Mouse (Mus musculus) forebrain, embryonic 10.5 days (tissue): ENCODE data around the gene Txnip. TPM values are rescaled to one million over a fixed set of nuclear protein-coding genes. Genes with fewer than 3 reads are reported as not detected.
A peak's percentile ranks its signal among the peaks of the same experiment; 100 is the strongest.

Experiments
- DNase-seq: peaks from one replicate; pipeline ENCODE4 v3.0.0-alpha.2; 2017; ENCODE audit warnings: low spot score; ENCODE audit errors: extremely low spot score
- H3K27ac ChIP-seq: fragments of 300-500 bp; sonication (generic); 2 replicates; pipeline ENCODE4 v1.5.1; 2016; ENCODE audit warnings: mild to moderate bottlenecking
- H3K27me3 ChIP-seq: fragments of 300-500 bp; sonication (generic); 2 replicates; pipeline ENCODE4 v1.6.1; 2016; ENCODE audit warnings: mild to moderate bottlenecking; ENCODE audit not compliant: poor library complexity, severe bottlenecking
- H3K36me3 ChIP-seq: fragments of 300-500 bp; sonication (generic); replicated peaks from 2 replicates; pipeline ENCODE4 v1.6.1; 2016; ENCODE audit warnings: mild to moderate bottlenecking, moderate library complexity
- H3K4me1 ChIP-seq: fragments of 300-500 bp; sonication (generic); 2 replicates; pipeline ENCODE4 v1.6.1; 2016
- H3K4me3 ChIP-seq: fragments of 300-500 bp; sonication (generic); 2 replicates; pipeline ENCODE4 v1.5.1; 2016; ENCODE audit warnings: mild to moderate bottlenecking, moderate library complexity
- H3K9me3 ChIP-seq: fragments of 300-500 bp; sonication (generic); 2 replicates; pipeline ENCODE4 v1.6.1; 2016; ENCODE audit warnings: mild to moderate bottlenecking, moderate library complexity
- WGBS: fragments of 180-500 bp; shearing (Covaris S2); methylation state at CpG from one replicate; pipeline ENCODE4 v1.1.7; 2016; 5-methylcytosine and 5-hydroxymethylcytosine counted together
- polyA plus RNA-seq: library from polyadenylated mRNA; unstranded; fragments of >200 nt; fragmentation: Nextera tagmentation; extraction: Ambion mirVana; gene quantifications from 2 replicates; pipeline ENCODE4 v1.2.1, GENCODE M21; 2016

Gene Txnip
- polyA plus RNA-seq, 1 experiment from 2014 or later: 26.8 TPM

DNA sequence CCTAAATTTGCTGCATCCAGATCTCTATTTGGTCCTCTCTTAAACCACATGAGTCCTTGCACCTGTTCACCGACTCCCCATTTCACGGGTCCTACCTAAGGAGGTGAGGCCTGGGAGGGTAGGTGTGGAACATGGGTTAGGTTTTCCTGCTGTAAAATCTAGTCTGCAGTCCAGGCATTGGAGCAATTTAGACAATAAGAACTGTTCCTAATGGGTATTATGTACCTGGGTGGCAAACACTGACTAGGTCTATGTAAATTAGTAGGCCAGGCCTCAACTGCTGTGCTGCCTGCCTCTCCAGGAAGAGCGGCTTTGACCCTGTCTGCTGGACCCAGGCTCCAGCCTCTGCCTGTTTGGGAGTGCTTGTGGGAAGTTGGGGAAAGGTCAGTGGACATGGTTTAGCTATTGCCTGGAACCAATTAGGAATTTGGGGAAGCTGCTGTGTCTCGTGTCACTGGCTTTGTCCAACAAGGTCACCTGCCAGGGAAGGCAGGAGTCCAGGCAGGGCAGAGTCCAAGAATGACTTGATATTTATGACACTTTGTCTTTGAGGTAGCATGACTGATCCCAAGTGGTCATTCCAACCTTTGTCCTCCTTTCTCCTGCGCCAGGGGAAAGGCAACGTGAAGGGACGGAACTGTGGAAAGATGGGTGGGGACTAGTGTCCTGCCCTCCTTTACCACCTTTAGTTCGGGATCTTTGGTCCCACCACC lies 17.7 kb downstream of the Txnip start:
- 0 out of 2 replicates have a peak overlapping the region, but pooled peaks have one; percentile 11 for H3K27ac ChIP-seq

DNA sequence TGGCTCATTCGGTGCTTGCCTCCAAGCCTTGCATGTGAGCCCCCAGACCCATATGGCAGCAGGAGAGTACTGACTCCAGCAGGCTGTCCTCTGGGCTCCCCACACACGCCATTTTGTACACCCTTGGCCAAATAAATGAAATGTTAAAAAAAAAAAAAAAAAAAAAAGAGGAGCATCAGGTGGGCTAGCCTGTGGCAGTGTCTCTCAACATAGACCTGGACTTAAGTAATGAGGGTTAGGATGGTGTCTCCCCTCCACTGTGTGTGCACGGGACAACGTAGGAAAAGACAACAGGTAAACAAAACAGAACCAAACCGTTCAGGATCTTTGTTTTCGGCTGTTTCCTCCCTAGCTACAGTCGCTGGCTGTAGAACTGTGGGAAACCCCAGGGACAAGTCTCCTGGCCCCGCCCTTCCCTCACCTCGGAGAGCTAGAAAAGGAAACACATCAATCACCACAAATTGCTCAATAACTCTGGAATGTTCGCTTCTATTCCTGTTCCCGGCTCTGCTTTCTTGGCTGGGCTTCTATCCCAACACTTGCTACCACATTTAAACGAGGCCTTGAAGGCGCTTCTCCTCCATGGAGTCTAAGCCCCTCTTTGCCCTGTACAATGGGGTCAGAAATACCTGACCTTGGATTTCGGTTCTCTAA lies 18.4 kb downstream of the Txnip start:
- H3K36me3 ChIP-seq: no peaks in the 10 kb centered on the region
- H3K27ac ChIP-seq: peak overlapping the region; percentile 81
- WGBS: 81% methylated on average over 14 of the region's 14 CpGs
- peaks cover 47% of the 10 kb centered on the region for H3K4me1 ChIP-seq
- no peaks in the 10 kb centered on the region for H3K9me3 ChIP-seq
- H3K4me3 ChIP-seq: peak overlapping the region; percentile 33
- peaks cover 6% of the 10 kb centered on the region for H3K27me3 ChIP-seq
- DNase-seq: no peak

More for the DNA sequence above, 17.7 kb downstream of the Txnip start:
- Histone ChIP-seq H3K27me3 (no peaks in the 10 kb centered on the region; the same call in 1 of the 2 replicates), H3K9me3 (no peaks in the 10 kb centered on the region), H3K4me1 (peaks cover 40% of the 10 kb centered on the region), H3K4me3 (no peak overlapping the region), H3K36me3 (no peaks in the 10 kb centered on the region)
- no peak for DNase-seq
- WGBS: 90% methylated on average over 8 of the region's 8 CpGs

DNA sequence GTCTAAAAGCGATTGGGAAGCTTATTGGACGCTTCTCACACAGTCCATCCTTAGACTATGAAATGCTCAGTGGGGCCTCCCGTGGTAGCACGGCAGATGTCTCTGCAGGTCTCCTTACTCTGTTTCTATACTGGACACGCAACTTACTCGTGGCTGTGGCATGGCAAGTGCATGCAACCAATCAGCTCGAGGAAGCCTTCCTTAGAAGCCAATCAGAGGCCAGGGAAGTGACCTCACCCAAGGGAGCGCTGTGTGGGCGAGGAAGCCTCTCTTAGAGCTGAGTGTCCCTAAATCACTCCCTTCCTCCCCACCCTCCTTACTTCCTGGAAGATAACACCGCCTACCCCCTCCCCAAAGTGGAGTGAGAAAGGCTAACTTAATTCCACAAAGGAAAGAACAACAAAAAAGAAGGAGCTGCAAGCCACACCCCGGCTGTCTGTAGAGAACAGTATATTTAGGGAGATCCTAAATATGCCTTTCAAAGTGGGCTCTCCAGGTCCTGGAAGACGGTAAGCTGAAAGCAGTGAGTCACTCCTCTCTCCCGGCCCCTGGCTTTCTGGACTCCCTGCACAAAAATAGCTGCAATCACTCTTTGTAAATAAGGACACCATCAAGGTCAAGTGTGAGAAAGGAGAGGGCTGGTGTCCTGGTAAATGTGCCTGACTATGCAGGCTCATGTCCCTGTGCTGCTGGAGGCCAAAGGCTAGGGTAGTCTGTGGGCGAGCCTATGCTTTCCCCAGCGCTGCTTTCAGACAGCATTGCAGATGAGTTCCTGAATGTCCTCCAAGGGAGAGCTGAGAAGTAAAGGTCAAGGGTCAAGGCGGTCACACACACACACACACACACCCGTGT lies 19.2 kb downstream of the Txnip start, which contains the start of gene Gm16253:
Gm16253 (plus strand) TSS at position 295 of the 852 bp plus-strand sequence.
- peak within 1 kb of the TSS; percentile 33 for H3K4me3 ChIP-seq
- H3K9me3 ChIP-seq: no peaks in the 10 kb centered on the region
- no peaks in the 10 kb centered on the region for H3K36me3 ChIP-seq
- peak; percentile 78 for DNase-seq
- H3K27ac ChIP-seq: peak within 1 kb of the TSS; percentile 81
- 47% methylated on average over 17 of the region's 17 CpGs for WGBS
- peaks cover 13% of the 10 kb centered on the region for H3K27me3 ChIP-seq
- peaks cover 48% of the 10 kb centered on the region for H3K4me1 ChIP-seq

DNA sequence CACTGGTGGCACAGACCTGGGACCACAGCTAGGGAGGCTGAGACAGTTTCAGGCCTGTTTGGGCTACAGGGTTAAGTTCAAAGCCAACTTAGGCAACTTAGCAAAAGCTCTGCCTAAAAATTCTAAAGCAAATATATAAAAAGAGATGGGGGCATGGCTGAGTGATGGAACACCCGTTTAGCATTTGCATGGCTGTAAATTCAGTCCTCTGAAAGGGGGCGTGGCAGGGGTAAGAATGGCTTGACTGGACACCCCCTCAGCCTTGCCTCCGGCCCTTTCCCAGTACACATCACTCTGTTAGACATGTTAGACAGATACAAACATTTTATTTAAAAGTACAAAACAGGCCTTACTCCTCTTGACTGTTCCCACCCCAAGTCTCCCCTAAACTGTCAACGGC lies 19.8 kb downstream of the Txnip start:
- H3K4me3 ChIP-seq: no peak overlapping the region
- no peaks in the 10 kb centered on the region for H3K9me3 ChIP-seq
- H3K27ac ChIP-seq: peak overlapping the region; percentile 81
- whole genome bisulfite sequencing: 89% methylated on average over 4 of the region's 4 CpGs
- DNase-seq: no peak
- H3K36me3 ChIP-seq: no peaks in the 10 kb centered on the region
- H3K27me3 ChIP-seq: peaks cover 17% of the 10 kb centered on the region
- peaks cover 48% of the 10 kb centered on the region for H3K4me1 ChIP-seq

DNA sequence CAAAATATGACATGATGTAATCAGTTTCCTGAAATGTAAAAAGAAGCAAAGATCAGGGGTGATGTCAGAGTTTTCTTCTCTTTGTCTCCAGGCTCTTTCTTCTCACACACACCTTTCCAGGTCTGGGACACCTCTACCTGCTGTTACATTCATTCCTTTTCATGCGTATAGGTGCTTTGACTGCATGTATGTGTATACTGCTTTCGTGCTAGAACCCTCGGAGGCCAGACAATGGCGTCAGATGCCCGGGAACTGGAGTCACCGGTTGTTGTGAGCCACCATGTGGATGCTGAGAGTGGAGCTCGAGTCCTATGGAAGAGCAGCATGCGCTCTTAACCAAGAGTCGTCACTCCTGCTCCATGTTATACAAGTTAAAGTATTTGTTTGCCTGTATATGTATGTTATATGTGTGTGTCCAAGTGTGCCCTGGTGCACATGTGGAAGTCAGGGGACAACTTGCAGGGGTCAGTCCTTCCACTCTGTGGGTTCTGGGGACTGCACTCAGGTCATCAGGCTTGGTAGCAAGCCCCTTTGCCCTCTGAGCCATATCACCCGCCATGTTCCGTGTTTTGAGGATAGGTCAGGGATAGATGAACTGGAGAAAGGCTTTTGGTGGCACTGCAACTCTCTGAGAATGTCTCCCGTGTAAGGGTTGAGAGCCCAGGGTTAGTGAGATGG lies 20.9 kb downstream of the Txnip start:
- WGBS: 80% methylated on average over 12 of the region's 12 CpGs
- Histone ChIP-seq H3K4me1 (peaks cover 48% of the 10 kb centered on the region), H3K36me3 (no peaks in the 10 kb centered on the region), H3K27me3 (peaks cover 17% of the 10 kb centered on the region), H3K27ac (no peak overlapping the region), H3K9me3 (no peaks in the 10 kb centered on the region), H3K4me3 (no peak overlapping the region)
- no peak for DNase-seq

DNA sequence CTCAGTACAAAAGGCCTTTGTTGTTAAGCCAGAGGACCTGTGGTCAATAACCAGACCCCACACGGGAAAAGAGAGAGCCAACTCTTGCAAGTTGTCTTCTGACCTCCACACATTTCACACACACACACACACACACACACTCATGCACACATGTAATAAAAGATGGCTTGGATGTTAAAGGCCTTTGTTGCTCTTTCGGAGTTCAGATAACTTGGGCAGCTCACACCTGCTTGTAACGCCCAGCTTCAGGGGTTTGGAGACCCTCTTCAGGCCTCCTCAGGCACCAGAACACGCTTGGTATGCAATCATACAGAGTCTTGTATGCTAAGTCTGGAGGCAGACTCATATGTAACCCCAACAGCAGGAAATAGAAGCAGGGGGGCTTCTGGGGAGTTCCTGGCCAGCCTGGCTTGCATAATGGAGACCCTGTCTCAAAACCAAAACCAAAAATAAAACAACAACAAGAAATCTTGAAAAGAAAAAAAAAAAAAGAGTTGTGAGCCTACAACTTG lies 21.5 kb downstream of the Txnip start:
- H3K4me1 ChIP-seq: peaks cover 43% of the 10 kb centered on the region
- H3K36me3 ChIP-seq: no peaks in the 10 kb centered on the region
- WGBS: 78% methylated on average over 4 of the region's 4 CpGs
- H3K27me3 ChIP-seq: peaks cover 17% of the 10 kb centered on the region
- DNase-seq: no peak
- no peak overlapping the region for H3K27ac ChIP-seq
- H3K9me3 ChIP-seq: no peaks in the 10 kb centered on the region
- no peak overlapping the region for H3K4me3 ChIP-seq

DNA sequence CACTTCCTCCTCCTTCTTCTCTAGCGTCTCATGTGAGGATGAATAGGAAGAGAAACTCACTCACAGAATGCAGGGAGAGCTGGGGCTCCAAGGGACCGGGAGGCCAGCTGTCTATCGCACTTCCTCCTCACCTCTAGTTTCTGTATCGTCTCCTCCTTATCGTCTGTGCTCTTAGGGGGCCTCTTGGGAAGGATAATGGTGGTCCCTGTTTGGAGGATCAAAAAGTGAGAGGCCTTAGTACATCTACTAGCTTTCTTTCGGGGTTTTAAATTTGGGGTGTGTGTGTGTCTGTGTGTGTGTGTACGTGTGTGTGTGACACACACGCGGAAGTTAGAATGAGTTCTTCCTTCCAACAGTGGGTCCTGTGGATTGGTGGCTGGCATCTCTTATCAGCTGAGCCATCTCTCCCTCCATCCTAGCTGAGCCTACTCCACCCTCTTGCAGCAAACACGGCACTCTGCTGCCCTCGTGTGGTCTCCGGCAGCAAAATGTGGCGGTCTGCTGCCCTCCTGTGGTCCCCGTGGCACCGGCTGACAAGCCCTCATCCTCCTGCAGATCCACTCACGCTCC lies 22.2 kb downstream of the Txnip start:
- WGBS: 10% methylated on average over 16 of the region's 16 CpGs
- H3K27ac ChIP-seq: peak overlapping the region; percentile 56; the same call in 1 of the 2 replicates
- H3K27me3 ChIP-seq: peaks cover 17% of the 10 kb centered on the region
- peak overlapping the region; percentile 47 for H3K4me3 ChIP-seq
- no peaks in the 10 kb centered on the region for H3K36me3 ChIP-seq
- DNase-seq: peak; percentile 87
- H3K9me3 ChIP-seq: no peaks in the 10 kb centered on the region
- H3K4me1 ChIP-seq: peaks cover 41% of the 10 kb centered on the region

DNA sequence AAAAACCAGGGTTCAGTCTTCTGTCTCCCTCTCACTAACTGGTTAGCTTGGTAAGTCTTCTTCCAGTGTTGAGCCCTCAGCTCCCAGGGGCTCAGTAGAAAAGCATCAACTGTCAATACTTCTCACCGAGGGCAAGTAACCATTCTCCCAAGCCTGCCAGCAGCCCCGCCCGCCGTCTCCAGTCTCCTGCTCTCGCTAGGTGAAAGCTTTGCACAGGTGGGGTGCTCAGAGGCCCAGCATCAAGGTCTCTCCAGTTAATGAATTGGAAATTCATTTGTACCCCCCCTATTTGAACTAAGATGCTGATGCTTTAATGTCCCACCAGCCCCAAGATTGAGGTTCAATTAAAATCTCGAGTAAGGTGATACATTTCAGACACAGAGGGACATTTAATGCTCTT lies 23.4 kb downstream of the Txnip start:
- H3K27me3 ChIP-seq: peaks cover 17% of the 10 kb centered on the region
- WGBS: 40% methylated on average over 6 of the region's 6 CpGs
- H3K4me3 ChIP-seq: no peak overlapping the region
- no peak overlapping the region for H3K27ac ChIP-seq
- H3K4me1 ChIP-seq: peaks cover 33% of the 10 kb centered on the region
- H3K9me3 ChIP-seq: no peaks in the 10 kb centered on the region
- DNase-seq: no peak
- H3K36me3 ChIP-seq: no peaks in the 10 kb centered on the region

DNA sequence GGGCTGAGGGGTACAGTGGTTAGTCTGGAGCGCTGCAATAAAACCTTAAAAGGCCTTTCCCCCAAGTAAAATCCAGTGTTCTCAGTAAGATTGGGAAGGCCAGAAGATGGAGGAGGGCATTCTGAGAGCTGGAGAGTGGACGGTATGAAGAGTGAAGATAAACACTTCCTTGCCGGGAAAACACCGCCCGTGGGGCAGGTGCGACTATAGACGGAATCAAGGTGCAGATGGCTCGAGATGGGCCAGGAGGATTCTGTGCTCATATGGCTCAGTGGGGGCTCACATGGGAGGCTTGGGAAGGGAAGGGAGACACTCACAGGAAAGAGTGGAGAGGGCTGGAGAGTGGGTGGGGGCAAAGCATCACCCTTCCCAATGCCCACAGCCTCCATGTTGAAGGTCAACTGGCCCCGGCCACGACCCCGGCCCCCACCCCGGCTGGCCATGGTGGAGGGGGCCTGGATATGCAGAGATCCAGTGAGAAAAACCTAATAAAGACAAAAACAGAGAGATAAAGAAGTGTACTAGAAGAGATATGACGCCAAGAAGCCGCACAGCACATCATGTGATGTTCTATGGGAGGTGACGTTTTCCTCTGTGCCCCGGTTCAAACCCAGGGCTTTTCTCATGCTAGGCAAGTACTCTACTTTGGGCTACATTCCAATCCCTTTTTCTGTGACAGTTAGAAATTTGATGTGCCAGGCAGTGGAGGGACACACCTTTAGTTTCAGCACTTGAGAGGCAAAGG lies 24.2 kb downstream of the Txnip start:
- Histone ChIP-seq H3K27me3 (peaks cover 17% of the 10 kb centered on the region), H3K27ac (no peak overlapping the region), H3K4me1 (peaks cover 25% of the 10 kb centered on the region), H3K4me3 (no peak overlapping the region), H3K36me3 (no peaks in the 10 kb centered on the region), H3K9me3 (no peaks in the 10 kb centered on the region)
- WGBS: 85% methylated on average over 16 of the region's 16 CpGs
- no peak for DNase-seq

DNA sequence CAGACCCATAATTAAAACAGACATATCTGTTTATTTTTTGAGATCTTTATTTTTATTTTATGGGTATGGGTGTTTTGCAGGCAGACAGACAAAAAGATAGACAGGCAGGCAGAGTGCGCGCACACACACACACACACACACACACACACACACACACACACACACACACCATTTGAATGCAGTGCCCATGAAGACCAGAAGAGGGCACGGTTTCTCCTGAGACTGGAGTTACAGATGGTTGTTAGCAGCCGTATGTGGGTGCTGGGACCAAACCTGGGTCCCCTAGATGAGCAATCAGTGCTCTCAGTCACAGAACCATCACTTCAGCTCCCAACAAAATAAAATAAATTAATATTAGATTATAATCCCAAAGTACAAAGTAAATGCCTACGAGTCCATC lies 25.6 kb downstream of the Txnip start:
- DNase-seq: no peak
- Histone ChIP-seq H3K36me3 (no peaks in the 10 kb centered on the region), H3K9me3 (no peaks in the 10 kb centered on the region), H3K4me1 (peaks cover 16% of the 10 kb centered on the region), H3K4me3 (no peak overlapping the region), H3K27ac (no peak overlapping the region), H3K27me3 (peaks cover 17% of the 10 kb centered on the region)
- whole genome bisulfite sequencing: 91% methylated on average over 5 of the region's 5 CpGs

DNA sequence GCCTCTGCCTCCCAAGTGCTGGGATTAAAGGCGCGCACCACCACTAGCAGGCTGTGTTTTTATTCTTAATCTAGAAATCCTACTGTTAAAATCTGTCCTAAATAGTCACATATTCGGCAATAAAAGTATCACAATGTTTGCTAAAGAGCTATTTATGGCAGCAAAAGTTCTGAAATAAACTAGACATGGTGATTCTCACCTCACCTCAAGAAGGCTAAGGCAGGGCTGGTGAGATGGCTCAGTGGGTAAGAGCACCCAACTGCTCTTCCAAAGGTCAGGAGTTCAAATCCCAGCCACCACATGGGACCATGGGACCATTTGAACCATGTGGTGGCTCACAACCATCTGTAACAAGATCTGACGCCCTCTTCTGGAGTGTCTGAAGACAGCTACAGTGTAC lies 32.9 kb downstream of the Txnip start:
- H3K4me1 ChIP-seq: peaks cover 22% of the 10 kb centered on the region
- 82% methylated on average over 4 of the region's 4 CpGs for WGBS
- no peak for DNase-seq

More for the DNA sequence above, 32.9 kb downstream of the Txnip start:
- Histone ChIP-seq H3K36me3 (0 out of 2 replicates have a peak, but pooled peaks cover 4% of the 10 kb centered on the region), H3K27ac (no peak overlapping the region), H3K9me3 (no peaks in the 10 kb centered on the region), H3K4me3 (no peak overlapping the region), H3K27me3 (peaks cover 20% of the 10 kb centered on the region)
